Mouse (Mus musculus) limb, embryonic 14.5 days (tissue): ENCODE measurements around the gene Fbxo27. TPM values are rescaled to one million over a fixed set of nuclear protein-coding genes. Genes with fewer than 3 reads are reported as not detected.

Experiments
- ATAC-seq: fragments of 200-750 bp; cut with Nextera tagmentation; 2 replicates; pipeline ENCODE4 v1.8.0; 2017; ENCODE audit warnings: low read depth, moderate number of reproducible peaks, moderate TSS enrichment; ENCODE audit not compliant: low FRiP score
- DNase-seq: peaks from one replicate; pipeline ENCODE4 v3.0.0-alpha.2; 2015; ENCODE audit warnings: low spot score
- H3K27ac ChIP-seq: fragments of 300-500 bp; sonication (generic); replicated peaks from 2 replicates; pipeline ENCODE4 v1.5.1; 2014; ENCODE audit warnings: low read depth, mild to moderate bottlenecking, low read length, moderate library complexity, mixed read lengths
- H3K27me3 ChIP-seq: fragments of 300-500 bp; sonication (generic); 2 replicates; pipeline ENCODE4 v1.6.1; 2014; ENCODE audit warnings: low read length, mixed read lengths; ENCODE audit not compliant: control insufficient read depth, insufficient read depth
- H3K36me3 ChIP-seq: fragments of 300-500 bp; sonication (generic); 2 replicates; pipeline ENCODE4 v1.6.1; 2014; ENCODE audit warnings: mild to moderate bottlenecking, low read length, moderate library complexity, mixed read lengths; ENCODE audit not compliant: control insufficient read depth, insufficient read depth
- H3K4me1 ChIP-seq: fragments of 300-500 bp; sonication (generic); 2 replicates; pipeline ENCODE4 v1.6.1; 2014; ENCODE audit warnings: antibody characterized with exemption, low read length, mixed read lengths; ENCODE audit not compliant: control insufficient read depth, insufficient read depth
- H3K4me2 ChIP-seq: fragments of 300-500 bp; sonication (generic); replicated peaks from 2 replicates; pipeline ENCODE4 v1.6.1; 2014; ENCODE audit warnings: low read depth, mild to moderate bottlenecking, low read length, moderate library complexity; ENCODE audit not compliant: severe bottlenecking
- H3K4me3 ChIP-seq: fragments of 300-500 bp; sonication (generic); replicated peaks from 2 replicates; pipeline ENCODE4 v1.5.1; 2014; ENCODE audit warnings: low read length
- H3K9ac ChIP-seq: fragments of 300-500 bp; sonication (generic); 2 replicates; pipeline ENCODE4 v1.6.1; 2014; ENCODE audit warnings: mild to moderate bottlenecking, low read depth, low read length, moderate library complexity; ENCODE audit not compliant: severe bottlenecking
- H3K9me3 ChIP-seq: fragments of 300-500 bp; sonication (generic); 2 replicates; pipeline ENCODE4 v1.6.1; 2016; ENCODE audit warnings: low read length; ENCODE audit not compliant: control insufficient read depth
- POLR2A ChIP-seq: fragments of 200-500 bp; IDR thresholded peaks from 2 replicates; pipeline ENCODE4 v1.8.0; 2012; ENCODE audit warnings: inconsistent platforms, mild to moderate bottlenecking, moderate library complexity, borderline replicate concordance; ENCODE audit not compliant: insufficient read depth, insufficient read length; ENCODE audit errors: extremely low read depth
- WGBS: fragments of 180-500 bp; shearing (Covaris S2); extraction: QIAGEN DNeasy Blood & Tissue Kit; methylation state at CpG from one replicate; pipeline ENCODE4 v1.1.7; 2014; 5-methylcytosine and 5-hydroxymethylcytosine counted together
- polyA plus RNA-seq, 2 experiments: library from polyadenylated mRNA; depleted of rRNA in 1 of 2; stranded (reverse) in 1 of 2; unstranded in 1 of 2; fragments of >200 nt; fragmentation: Nextera tagmentation in 1 of 2; extraction: Ambion mirVana in 1 of 2; gene quantifications; 2 replicates each; pipeline versions ENCODE4 v1.2.1 to v1.2.3; 2012 to 2014

Fbxo27 gene
- polyA plus RNA-seq, 2 experiments, result 7.4 to 19.5 TPM

DNA sequence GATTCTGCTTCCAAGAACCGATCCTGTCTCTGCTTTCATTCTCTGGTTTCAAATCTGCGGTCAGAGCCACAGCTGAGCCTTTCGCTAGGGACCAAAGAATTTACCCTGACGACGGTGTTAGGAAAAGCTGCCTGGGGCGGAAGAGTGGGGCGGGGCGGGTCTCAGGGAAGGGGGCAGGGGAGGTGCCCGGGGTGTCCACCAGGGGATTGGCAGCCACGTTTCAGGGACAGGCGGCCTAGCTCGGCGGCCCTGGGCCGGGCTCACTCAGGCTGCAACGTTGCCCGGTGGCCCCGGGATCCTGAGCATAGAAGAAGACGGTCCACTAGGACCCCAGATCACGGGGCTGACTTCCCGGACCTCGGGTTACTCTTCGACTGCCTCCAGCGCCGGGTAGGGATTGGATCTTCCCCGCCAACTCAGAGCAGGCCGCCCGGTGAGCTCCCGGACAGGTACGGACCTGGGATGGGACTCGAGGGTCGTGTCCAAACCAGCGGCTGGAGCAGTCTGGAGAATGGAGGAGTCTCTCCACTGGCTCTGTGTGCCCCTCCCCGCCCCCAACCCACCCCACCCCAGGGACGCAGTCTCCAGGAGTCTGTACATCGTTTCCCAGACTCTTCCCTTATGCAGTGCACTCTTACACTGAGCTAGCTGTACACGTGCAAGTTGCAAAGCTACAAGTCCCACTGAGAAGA is 24.1 kb downstream of the Fbxo27 start, which contains the start of gene Fbxo17:
Gene Fbxo17, plus strand, starts transcription at position 215 of the 692 bp plus-strand sequence.
- Histone ChIP-seq H3K4me1 (0 out of 2 replicates have a peak, but pooled peaks cover 4% of the 10 kb centered on the region), H3K9ac (peak within 1 kb of the TSS; percentile 82), H3K4me3 (peak within 1 kb of the TSS; percentile 59), H3K4me2 (peak within 1 kb of the TSS; percentile 72), H3K9me3 (no peaks in the 10 kb centered on the region), H3K36me3 (no peaks in the 10 kb centered on the region), H3K27ac (peak within 1 kb of the TSS; percentile 87), H3K27me3 (no peaks in the 10 kb centered on the region)
- DNase-seq, result peak; percentile 78
- 0 out of 2 replicates have a peak, but pooled peaks have one; percentile 36 for TF ChIP-seq POLR2A
- peak; percentile 82 for ATAC-seq
- WGBS, result 3% methylated on average over 36 of the region's 36 CpGs

DNA sequence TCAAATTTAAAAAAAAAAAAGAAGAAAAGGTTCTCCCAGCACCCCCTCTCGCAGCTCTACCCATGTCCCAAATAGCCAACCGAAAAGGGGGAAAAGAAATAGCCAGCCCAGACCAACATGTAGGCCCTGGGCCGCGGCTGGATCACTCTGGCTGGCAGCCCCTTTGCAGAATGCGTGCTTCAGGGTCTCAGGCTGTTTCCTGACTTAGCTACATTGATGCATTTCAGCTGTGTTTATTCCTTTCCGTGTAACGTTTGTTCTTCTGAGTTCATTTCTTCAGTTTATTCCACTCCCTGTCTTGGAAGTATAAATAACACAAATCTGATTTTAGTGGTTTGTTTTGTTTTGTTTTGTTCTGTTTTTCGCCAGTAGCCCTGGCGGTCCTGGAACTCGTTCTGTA is 25.1 kb downstream of the Fbxo27 start:
- ATAC-seq (no peak), DNase-seq (no peak)
- no peaks in the 10 kb centered on the region for H3K27me3 ChIP-seq
- H3K4me3 ChIP-seq, result peak overlapping the region; percentile 59
- no peaks in the 10 kb centered on the region for H3K36me3 ChIP-seq
- 0 out of 2 replicates have a peak, but pooled peaks cover 4% of the 10 kb centered on the region for H3K4me1 ChIP-seq
- H3K9ac ChIP-seq, result no peak overlapping the region
- no peak overlapping the region for H3K27ac ChIP-seq
- H3K4me2 ChIP-seq, result peak overlapping the region; percentile 72
- TF ChIP-seq POLR2A, result no peak
- H3K9me3 ChIP-seq, result no peaks in the 10 kb centered on the region
- 74% methylated on average over 10 of the region's 10 CpGs for WGBS

DNA sequence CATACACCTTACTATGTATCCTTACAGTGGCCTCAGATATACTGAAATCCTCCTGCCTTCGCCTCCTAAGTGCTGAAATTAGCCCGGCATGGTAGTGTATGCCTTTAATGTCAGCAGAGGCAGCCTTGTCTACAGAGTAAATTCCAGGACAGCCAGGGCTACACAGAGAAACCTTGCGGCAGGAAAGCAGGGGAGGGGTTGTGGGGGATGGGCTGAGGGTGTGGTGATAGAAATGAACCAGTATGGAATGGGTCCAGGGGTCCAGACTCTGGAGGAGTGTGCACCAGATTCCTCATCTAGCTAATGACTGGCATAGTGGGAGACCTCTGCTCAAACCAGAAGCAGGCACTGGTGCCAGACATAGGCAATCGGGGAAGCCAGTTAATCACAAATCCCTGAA is 26.5 kb downstream of the Fbxo27 start:
- DNase-seq (no peak), ATAC-seq (no peak)
- Histone ChIP-seq H3K4me3 (no peak overlapping the region), H3K27ac (no peak overlapping the region), H3K4me2 (no peak overlapping the region), H3K36me3 (no peaks in the 10 kb centered on the region), H3K9ac (0 out of 2 replicates have a peak overlapping the region, but pooled peaks have one; percentile 2), H3K4me1 (0 out of 2 replicates have a peak, but pooled peaks cover 4% of the 10 kb centered on the region), H3K27me3 (no peaks in the 10 kb centered on the region), H3K9me3 (no peaks in the 10 kb centered on the region)
- TF ChIP-seq POLR2A, result no peak
- WGBS, result 39% methylated on average over 4 of the region's 4 CpGs

DNA sequence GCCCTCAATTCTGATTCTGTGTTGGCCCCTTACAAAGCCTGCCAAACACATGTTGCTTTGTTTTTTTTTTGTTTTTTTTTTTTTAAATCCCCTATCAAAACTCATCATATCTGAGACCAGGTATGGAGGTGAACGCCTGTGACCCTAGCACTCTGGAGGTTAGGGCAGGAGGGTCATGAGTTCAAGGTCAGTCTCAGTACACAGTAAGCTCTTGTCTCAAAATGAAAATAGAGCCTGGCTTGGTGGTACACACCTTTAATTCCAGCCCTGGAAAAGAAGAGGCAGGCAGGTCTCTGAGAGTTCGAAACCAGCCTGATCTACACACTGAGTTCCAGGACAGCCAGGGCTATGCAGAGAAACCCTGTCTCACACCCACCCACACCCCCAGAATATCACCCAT is 27.0 kb downstream of the Fbxo27 start:
- no peak overlapping the region for H3K4me2 ChIP-seq
- H3K4me1 ChIP-seq, result 0 out of 2 replicates have a peak, but pooled peaks cover 4% of the 10 kb centered on the region
- no peaks in the 10 kb centered on the region for H3K27me3 ChIP-seq
- H3K4me3 ChIP-seq, result no peak overlapping the region
- H3K27ac ChIP-seq, result no peak overlapping the region
- DNase-seq (no peak), ATAC-seq (no peak)
- WGBS, result 82% methylated on average over 2 of the region's 2 CpGs
- no peaks in the 10 kb centered on the region for H3K9me3 ChIP-seq
- H3K9ac ChIP-seq, result no peak overlapping the region
- H3K36me3 ChIP-seq, result peaks cover 2% of the 10 kb centered on the region; the same call in 1 of the 2 replicates
- TF ChIP-seq POLR2A, result no peak

DNA sequence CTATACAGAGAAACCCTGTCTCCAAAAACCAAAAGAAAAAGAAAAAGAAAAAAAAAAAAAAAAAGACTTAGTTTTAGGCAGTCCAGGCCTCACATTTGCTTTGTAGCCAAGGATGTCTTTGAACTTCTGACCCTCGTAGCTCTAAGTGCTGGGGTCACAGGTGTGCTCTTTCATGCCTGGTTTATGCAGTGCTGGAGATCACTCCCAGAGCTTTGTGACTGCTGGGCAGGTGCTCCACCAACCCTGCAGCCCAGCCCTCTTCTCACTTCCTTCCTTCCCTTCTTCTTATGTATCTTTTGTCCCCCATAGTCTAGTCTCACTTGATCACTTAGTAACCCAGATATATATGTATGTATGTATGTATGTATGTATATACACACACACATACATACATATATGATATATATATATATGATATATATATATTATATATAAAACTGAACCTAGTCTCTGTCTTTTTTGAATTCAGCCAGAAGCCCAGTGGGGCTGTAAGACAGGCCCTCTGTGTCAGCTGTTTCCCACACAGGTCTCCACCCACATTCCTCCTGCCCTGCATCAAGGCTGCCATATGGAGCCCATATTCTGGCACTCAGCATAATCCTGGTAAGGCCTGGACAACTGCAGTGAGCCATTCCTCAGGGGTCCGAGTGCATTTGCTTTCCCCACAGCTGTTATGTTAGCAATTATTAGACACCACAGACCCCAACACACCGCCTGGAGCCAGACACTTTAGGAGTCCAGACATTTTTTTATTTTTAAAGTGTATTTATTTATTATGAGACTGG is 28.3 kb downstream of the Fbxo27 start:
- ATAC-seq (peak; percentile 62), DNase-seq (peak; percentile 66)
- Histone ChIP-seq H3K9ac (no peak overlapping the region), H3K4me2 (no peak overlapping the region), H3K27ac (no peak overlapping the region), H3K27me3 (no peaks in the 10 kb centered on the region), H3K4me3 (no peak overlapping the region), H3K36me3 (peaks cover 12% of the 10 kb centered on the region), H3K4me1 (0 out of 2 replicates have a peak, but pooled peaks cover 4% of the 10 kb centered on the region), H3K9me3 (no peaks in the 10 kb centered on the region)
- 43% methylated on average over 3 of the region's 3 CpGs for WGBS
- TF ChIP-seq POLR2A, result no peak
